Mouse (Mus musculus) thymus, adult 2 months (tissue): Measurements from ENCODE around the gene Zkscan14.

ENCODE experiments used
- CTCF ChIP-seq: fragments of 200-500 bp; IDR thresholded peaks from 2 replicates; pipeline ENCODE4 v1.5.1; 2012; ENCODE audit warnings: mild to moderate bottlenecking, control low read depth, low read length, moderate library complexity, borderline replicate concordance; ENCODE audit not compliant: control insufficient read depth, poor library complexity, insufficient read depth; ENCODE audit errors: extremely low read depth
- POLR2A ChIP-seq: fragments of 200-500 bp; IDR thresholded peaks from 2 replicates; pipeline ENCODE4 v1.6.1; 2012; ENCODE audit warnings: mild to moderate bottlenecking, low read length, control low read depth, moderate library complexity; ENCODE audit not compliant: control insufficient read depth, poor library complexity, insufficient read depth; ENCODE audit errors: extremely low read depth

- TF ChIP-seq CTCF (no peak), POLR2A (no peak)
Measured at GRCm38 (mm10) chr5:145231893-145232411, 30.3 kb upstream of the Zkscan14 start.
